Mouse (Mus musculus): Measurements from ENCODE around the gene Mapk9. TPM values are rescaled to one million over a fixed set of nuclear protein-coding genes. Genes with fewer than 3 reads are reported as not detected.
A peak's percentile ranks its signal among the peaks of the same experiment; 100 is the strongest.

The Mapk9 gene
- total RNA-seq, 2 experiments from 2014 or later, result 51.3 to 52.6 TPM

GRCm38 (mm10) chr11:49837717-49838407 is 8.7 kb upstream of the Mapk9 start:
- DNase-seq (ENCODE audit: low spot score), result no peak

- DNase-seq (ENCODE audit: low spot score), result no peak
Measured at GRCm38 (mm10) chr11:49840666-49841065, 5.9 kb upstream of the Mapk9 start.

DNA sequence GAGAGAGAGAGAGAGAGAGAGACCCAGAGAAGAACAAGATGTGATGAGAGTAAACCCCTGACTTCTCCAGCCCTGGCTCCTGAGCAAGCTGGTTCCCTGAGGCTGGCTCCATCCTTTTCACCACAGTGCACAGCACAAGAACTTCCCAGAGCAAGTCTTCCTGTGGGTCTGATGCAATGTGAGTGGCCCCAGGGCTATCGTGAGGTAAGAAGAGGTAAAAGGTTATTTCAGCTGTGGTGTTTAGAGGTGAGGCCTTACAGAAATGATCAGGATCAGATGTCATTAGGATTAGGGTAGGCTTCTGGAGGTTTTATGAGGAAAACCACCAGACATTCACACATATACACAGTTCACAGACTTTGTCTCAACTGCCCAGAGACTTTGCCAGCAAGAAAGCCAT is 4.7 kb upstream of the Mapk9 start:
- no peak for DNase-seq (ENCODE audit: low spot score)

DNA sequence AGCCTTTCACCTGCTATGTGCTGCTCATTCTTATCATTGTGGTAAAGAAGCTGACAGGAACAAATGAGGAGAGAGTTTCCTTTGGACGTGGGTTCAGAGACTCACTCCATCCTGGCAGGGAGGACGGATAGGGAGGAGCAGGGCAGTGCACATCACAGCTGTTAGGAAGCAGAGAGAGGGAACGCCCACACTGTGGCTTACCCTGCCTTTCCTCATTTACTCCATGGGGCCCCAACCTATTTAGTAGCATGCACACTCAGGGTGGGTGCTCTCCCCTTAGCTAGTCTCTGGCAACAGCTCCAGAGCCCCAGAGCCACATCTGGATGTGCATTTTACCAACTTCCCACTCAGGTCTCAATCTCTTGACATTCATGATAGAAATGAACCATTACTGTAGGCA is 3.8 kb upstream of the Mapk9 start:
- DNase-seq (ENCODE audit: low spot score), result no peak

- DNase-seq (ENCODE audit: low spot score), result no peak
Measured at GRCm38 (mm10) chr11:49844311-49844710, 2.2 kb upstream of the Mapk9 start.

DNA sequence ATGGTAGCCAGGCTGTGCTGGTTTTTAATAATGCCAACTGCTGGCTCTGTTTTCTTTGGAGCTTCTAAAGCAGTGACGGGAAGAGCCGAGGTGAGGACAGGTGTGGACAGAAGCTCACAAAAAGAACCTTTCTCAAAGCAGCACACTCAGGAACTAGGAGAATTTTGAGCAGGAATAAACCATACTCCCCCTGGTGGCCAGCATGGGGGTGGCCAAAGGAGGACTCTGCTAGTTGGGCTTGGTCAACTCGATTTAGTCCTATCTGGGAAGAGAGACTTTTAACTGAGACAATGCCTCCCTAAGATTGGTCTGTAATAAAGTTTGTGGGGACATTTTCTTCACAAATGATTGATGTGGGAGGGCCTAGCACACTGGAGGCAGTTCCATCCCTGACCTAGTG is 1.6 kb upstream of the Mapk9 start:
- peak; percentile 71 for DNase-seq (ENCODE audit: low spot score)

- DNase-seq (ENCODE audit: low spot score), result no peak
Measured at GRCm38 (mm10) chr11:49845958-49846357, 593 bp upstream of the Mapk9 start.

- DNase-seq (ENCODE audit: low spot score), result no peak
Measured at GRCm38 (mm10) chr11:49847071-49847810, 690 bp downstream of the Mapk9 start.

DNA sequence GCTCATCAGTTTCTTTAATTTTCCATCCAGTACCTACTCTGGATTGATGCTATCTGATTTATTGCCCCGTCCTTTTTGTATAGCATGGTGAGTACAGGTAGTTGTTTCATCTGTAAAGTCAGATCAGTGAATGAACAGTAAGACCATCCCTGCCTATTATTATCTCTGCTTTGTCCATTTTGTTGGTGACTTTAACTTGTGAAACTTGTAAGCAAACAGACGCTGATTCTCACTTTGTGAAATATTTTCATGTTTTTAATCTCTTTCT is 1.2 kb downstream of the Mapk9 start:
- DNase-seq (ENCODE audit: low spot score), result no peak

DNA sequence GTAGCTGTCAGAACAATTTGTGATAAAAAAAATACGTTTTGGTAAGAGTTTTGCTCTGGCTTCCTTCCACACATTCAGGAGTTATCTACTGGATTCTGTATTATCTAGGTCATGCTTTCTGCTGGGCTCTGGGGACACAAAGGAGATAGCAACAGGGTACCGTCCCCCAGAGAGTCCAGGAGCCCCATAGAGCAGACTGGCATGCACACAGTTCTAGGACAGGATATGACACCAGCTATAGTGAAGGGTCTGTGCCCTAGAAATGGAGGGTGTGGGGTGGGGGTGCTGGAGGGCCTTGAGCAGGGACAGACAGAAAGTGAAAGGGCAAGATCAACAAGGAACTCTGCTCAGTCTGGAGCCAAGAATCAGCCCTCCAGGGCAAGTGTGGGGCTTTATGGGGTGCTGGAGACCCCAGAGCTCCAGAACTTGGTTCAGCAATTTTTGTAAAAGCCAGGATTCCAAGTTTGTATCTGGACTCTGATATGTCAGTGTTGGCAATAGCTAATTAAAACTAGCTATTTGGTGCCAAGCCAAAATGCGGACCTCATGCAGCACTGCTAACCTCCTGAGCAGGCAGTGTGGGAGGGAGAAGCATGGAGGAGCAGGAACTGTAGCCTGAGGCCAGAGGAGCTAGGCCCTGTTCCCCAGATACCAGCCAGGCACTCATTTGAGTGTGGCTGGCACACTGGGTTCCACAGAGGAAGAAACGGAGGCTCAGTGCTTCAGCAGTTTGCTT is 1.7 kb downstream of the Mapk9 start:
- DNase-seq (ENCODE audit: low spot score), result no peak

GRCm38 (mm10) chr11:49850331-49850730 is 3.8 kb downstream of the Mapk9 start:
- DNase-seq (ENCODE audit: low spot score), result no peak

DNA sequence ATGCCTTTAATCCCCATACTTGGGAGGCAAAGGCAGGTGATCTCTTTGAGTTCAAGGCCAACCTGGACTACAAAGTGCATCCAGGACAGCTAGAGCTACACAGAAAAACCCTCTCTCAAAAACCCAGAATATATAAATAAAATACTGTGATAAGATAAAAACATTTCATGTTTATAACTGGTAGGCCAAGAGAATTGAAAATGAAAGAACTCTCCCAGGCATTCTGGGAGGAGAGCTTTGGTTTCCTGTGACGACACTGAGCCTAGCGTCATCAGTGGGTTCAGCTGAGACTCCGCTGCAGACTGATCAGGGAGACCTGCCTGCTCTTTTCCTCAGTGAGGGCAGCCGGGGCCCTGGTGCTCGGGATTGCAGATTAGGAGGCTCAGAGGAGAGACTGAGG is 8.6 kb downstream of the Mapk9 start:
- no peak for DNase-seq (ENCODE audit: low spot score)

DNA sequence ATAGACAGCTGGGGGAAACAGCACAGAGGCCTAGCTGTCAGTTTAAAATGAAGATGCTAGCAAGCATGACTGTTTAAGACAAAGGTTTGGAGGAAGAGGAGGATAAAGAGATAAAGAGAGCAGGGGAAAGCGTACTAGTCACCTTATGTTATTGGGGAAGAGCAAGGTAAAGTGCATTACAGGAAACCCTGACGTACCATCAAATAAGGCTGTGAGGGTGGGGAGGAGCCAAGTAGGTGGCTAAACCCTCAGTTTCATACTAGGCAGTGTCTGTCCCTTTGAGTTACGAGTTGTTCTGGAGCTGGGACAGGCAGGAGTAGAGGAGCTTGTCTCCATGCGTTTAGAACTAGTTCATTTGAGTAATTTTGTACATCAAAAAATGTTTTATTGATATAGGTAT is 14.6 kb downstream of the Mapk9 start:
- DNase-seq (ENCODE audit: low spot score), result no peak

DNA sequence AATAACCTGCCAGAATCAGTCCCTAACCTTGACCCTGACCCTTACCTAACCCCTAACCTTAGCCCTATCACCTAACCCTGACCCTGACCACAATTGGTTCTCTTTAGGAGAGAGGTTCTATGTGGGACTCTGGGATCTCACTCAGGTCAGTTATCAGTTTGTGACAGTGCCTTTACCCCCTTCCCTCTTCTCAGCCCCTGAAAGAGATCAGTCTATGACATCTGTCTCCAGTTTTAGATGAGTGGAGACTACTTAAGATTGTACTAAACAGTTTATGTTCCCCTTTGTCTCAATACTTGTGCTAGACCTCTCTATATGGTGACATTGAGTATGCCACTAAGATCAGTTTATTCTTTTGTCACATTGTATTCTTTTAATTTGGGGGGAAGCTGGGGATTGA is 17.4 kb downstream of the Mapk9 start:
- DNase-seq (ENCODE audit: low spot score), result no peak

- no peak for DNase-seq (ENCODE audit: low spot score)
Measured at GRCm38 (mm10) chr11:49867320-49867719, 20.8 kb downstream of the Mapk9 start.

GRCm38 (mm10) chr11:49869762-49870161 is 23.2 kb downstream of the Mapk9 start:
- peak; percentile 59 for DNase-seq (ENCODE audit: low spot score)

GRCm38 (mm10) chr11:49871914-49872313 is 25.4 kb downstream of the Mapk9 start:
- DNase-seq (ENCODE audit: low spot score), result peak; percentile 22

DNA sequence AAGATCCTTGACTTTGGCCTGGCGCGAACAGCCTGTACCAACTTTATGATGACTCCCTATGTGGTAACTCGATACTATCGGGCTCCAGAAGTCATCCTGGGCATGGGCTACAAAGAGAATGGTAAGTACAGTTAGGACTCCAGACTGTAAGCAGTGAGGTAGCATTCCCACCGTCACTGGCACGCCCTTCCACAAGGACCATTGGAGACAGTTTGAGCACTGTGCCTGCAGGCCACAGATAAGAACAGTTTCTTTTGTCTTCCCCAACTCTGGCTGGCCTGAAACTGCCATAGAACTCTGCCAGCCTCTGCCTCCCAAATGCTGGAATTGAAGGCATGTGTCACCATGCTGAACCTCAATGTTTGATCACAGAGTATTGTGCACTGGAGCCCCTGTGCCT is 26.2 kb downstream of the Mapk9 start:
- no peak for DNase-seq (ENCODE audit: low spot score)

DNA sequence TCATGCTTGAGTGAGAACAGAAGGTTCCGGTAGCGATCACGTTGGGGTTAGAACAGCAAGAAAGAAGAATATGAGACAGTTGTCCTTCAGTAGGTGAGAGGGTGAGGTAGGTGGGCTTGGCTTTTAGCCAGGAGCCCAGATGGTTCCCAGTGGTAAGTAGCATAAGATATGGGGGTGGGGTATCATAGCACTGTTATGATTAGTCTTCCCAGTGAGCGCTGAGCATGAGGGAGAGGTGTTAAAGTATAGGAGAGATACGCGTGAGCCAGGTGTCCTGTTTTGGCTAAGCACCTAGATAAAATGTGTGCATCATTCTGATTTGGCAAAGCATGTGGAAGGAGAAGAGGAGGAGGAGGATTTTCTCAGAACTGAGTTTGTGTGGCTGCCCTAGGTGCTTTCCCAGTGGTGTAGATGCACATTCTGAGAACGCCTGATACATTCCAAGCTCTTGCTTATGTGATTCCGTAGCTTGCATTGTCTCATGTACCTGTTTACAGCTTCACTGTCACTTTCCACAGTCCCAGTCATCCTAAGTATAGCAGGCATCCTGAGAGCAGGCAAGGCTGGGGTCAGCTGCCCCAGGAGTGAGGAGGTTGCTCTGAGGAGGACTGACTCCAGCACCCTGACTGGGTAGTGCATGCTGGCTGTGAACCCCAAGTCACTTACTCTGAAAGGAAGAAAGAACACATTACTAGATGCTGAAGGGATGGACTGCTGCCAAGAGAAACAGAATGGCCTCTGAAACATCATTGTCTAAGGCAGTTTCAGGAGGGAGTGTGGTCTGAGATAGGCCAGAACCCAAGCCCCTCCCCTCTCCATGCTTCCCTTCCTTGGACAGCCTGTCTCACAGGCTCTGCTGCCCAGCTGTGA is 30.6 kb downstream of the Mapk9 start:
- no peak for DNase-seq (ENCODE audit: low spot score)

DNA sequence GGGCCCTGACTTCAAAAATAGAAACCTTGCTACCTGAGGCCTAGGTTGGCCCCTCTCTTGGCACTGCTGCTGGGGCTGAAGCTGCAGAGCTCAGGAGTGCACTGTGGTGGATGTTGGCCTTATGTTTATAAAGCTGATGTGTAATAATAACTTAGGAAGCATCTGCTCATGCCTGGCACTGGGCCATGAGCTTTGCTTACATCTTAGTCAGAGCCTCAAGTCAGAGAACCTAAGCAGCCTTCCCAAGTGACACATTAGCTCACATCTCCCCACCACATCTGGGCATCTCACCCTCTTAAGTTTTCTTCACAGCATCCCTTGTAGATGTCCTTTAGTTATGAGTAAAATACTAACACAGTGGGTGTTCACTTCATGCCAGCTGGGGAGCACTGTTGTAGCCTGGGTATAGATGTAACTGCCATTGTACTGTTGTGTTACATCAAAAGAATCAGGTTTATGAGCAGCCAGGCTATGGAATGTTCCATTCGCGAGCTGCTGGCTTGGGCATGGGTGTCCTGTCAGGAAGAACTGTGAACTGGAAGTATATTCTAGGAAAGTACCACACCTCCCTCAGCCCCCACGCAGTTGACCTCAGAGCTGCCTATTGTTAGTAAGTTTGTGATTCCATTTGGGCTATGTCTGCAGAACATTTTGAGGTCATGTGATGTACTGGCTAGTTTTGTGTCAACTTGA is 33.5 kb downstream of the Mapk9 start:
- DNase-seq (ENCODE audit: low spot score), result no peak

DNA sequence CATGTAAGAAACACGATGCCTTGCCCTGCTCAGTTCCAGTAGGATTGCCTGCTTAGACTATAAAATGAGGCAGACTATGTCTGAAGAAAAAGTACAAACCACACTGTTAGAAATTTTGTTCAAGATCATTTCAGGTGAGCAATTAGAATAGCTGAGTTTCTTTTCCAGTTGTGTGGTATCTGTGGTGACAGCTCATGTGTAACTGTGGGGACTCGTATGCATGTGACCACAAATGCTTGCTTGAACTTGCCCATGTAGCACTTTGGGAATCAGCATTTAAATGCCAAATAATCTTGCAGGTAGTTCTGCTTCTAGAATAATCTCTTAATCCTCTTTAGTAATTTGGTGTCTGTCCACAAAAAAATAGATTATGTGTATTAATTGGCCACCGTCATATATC is 36.8 kb downstream of the Mapk9 start:
- DNase-seq (ENCODE audit: low spot score), result no peak
